Mouse (Mus musculus) testis, postnatal 14 days (tissue): Measurements from ENCODE around the gene Olfr292.

Experiments
- DNase-seq: peaks from one replicate; pipeline ENCODE4 v3.0.0; 2021; ENCODE audit warnings: low spot score

Olfr292 gene

DNA sequence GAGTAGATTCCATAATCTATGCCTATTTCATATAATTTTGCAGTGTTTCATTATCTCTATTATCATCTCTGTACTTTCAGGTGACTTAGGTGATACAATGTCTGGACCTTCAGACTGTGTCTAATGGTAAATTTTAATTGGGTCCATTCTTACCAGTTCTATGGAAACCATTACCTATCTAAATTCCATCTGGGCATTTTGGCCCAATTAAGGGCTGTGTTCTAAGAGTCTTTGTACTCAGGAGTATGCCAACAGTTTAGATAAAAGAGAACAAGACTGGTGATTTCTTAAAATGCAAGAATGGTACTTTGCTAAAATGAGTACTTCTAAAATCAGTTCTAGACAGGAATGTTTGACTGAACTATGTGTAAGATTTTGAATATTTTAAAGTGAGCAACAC is at the start of gene Olfr292:
Gene Olfr292, plus strand, starts transcription at position 301 of the 400 bp plus-strand sequence.
- DNase-seq: no peak

GRCm38 (mm10) chr7:86648761-86649160 is 39.4 kb upstream of the Olfr292 start, which contains the start of gene Olfr293:
Gene Olfr293, plus strand, starts transcription at chr7:86649061.
- no peak for DNase-seq

GRCm38 (mm10) chr7:86725013-86725412 is 36.9 kb downstream of the Olfr292 start:
- no peak for DNase-seq
